Mouse (Mus musculus): ENCODE results near the gene Swsap1. TPM values are rescaled to one million over a fixed set of nuclear protein-coding genes. Genes with fewer than 3 reads are reported as not detected.

The Swsap1 gene
- total RNA-seq, 2 experiments from 2014 or later = 14.4 to 15.2 TPM

DNA sequence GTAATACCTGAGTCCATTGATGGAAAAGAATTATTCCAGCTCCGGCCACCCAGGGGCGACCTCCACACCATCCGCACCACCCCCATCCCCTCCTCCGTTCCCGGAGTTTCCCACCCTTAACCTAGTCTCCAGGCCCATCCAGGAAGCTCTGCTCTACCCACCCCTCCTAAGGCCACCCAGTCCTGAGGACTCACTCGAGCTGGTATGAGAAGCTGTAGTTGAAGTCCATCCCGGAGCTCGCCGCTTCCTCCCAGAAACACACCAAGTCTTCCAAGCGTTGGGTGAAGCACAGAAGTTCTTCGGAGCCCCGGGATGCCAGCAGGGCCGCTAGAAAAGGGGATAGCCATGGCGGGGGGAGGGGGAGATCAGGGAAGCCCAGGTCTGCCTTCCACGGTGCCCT lies 6.5 kb downstream of the Swsap1 start:
- no peak for DNase-seq (ENCODE audit: low spot score in 2 of 2)

DNA sequence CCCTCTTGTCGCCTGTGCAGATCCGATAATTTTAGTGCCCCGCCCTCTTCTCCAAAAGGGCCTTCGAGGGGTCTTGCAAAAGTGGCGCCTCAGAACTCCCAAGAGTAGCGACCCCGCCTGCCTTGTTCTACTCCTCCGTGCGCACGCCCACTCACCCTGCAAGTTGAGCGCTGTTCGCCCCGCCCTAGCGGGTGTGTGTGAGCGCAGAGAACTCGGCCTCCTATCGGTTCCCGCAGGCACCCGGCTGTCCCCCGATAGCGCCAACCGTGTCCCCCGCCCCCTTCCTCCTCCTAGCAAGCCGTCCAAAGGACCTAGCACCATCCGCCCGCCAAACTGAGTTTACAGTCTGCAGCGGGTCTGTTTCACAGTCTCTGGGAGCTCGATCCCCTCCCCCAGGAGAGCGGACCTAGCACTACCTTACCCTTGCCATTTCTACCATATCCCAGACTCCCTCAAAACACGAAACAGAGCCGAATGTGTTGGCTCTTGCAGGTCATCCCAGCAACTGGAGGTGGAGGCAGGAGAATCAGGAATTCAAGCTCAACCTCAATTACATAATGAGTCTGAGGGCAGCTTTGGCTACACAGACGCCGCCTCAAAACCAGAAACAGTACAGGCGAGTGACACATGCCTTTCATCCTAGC lies 7.0 kb downstream of the Swsap1 start:
- DNase-seq (ENCODE audit: low spot score in 2 of 2) = peak in 1 of 2 experiments; percentile 68

GRCm38 (mm10) chr9:21963417-21963816 lies 7.9 kb downstream of the Swsap1 start, which contains the start of gene Epor:
Epor (minus strand) TSS chr9:21963506.
- DNase-seq (ENCODE audit: low spot score in 2 of 2) = no peak

DNA sequence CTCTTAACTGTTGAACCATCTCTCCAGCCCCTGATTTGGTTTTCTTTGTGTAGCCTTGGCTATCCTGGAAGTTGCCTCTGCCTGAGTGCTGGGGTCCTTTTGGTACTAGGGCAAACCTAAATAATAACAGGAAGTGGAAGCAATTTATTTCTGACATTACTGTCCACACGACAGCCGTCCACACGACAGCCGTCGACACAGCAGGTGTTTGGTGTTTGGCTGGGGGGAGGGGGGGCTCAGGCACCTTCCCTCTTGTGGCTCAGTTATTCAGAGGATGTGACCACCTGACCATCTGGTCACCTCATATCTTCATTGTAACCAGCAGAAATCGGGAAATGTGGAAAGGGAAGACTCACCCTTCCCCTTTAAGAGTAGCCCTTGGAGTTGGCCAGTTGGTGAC lies 13.3 kb downstream of the Swsap1 start:
- no peak for DNase-seq (ENCODE audit: low spot score in 2 of 2)

- DNase-seq (ENCODE audit: low spot score in 2 of 2) = no peak
Measured at GRCm38 (mm10) chr9:21969304-21969703, 13.7 kb downstream of the Swsap1 start.

- no peak for DNase-seq (ENCODE audit: low spot score in 2 of 2)
Measured at GRCm38 (mm10) chr9:21976626-21977175, 21.1 kb downstream of the Swsap1 start.

DNA sequence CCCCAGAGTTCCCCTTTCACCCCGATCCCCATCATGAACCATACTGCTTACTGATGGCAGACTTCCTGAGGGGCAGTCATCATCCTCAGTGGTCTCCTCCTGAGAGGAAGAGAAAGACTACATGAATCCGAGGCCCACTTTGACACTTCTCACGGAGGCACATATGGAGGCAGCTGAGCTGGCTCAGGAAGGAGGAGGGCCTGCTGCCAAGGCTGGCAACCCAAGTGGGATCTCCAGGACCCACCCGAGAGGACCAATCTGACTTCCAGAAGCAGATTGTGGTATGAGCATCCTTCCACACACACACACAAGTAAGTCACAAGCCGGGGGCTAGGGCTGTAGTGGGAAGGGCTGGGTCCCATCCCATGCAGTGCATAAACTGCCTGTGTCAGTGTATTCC lies 21.8 kb downstream of the Swsap1 start:
- DNase-seq (ENCODE audit: low spot score in 2 of 2) = no peak

GRCm38 (mm10) chr9:21977972-21978371 lies 22.4 kb downstream of the Swsap1 start:
- DNase-seq (ENCODE audit: low spot score in 2 of 2) = no peak

GRCm38 (mm10) chr9:21978398-21979128 lies 23.0 kb downstream of the Swsap1 start:
- DNase-seq (ENCODE audit: low spot score in 2 of 2) = no peak

DNA sequence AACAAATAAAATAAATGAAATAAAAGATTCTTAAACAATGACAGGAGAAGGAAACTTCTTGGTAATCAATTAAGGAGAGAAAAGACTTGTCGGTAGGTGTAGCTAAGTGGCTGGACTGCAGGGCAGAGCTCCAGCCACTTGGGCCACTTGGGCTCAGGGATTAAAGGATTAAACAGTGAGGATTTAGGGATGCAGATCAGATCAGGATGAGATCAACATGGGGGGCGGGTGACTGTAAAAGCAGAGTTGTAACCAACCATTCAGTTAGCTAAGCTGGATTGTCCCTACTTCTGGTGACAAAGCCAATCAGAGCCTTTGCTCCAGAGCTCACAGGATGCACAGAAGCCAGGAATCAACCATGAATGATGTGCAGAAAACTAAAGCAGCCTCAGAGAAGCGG lies 28.4 kb downstream of the Swsap1 start:
- no peak for DNase-seq (ENCODE audit: low spot score in 2 of 2)

DNA sequence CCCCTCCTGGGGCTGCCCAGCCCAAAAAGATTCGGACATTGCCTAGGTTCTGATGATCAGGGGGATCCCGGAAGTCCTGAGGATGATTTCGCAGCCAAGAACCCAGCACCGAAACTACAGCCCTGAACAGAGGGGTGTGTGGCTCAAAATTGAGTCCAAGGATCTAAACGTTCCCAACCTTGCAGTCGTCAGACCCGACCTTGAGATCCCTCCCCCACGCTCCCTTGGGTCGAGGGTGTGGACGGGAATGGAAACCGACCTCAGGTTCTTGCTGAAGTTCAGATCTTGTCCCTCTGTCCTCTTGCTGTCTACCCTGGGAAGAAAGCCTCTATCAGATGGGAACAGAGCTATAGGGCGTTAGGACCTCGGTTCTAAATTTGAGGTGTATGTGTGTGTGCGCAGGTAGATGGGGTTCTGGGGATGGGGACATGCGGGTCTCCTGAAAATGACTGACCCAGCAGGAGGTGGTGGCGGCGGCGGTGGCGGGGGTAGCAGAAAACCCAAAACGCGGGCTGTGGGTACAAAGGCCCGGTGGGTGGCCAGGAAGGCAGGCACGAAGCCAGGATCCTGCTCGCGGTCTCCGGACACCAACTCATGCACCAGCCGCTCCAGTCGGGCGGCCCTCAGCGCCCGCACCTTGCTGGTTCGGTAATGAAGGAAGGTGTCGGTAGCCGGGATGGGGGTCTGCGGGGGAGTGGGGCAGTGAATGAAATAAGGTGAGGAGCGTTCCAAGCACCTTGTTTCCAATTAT lies 32.2 kb downstream of the Swsap1 start:
- no peak for DNase-seq (ENCODE audit: low spot score in 2 of 2)

- DNase-seq (ENCODE audit: low spot score in 2 of 2) = no peak
Measured at GRCm38 (mm10) chr9:21988421-21989101, 33.0 kb downstream of the Swsap1 start.

DNA sequence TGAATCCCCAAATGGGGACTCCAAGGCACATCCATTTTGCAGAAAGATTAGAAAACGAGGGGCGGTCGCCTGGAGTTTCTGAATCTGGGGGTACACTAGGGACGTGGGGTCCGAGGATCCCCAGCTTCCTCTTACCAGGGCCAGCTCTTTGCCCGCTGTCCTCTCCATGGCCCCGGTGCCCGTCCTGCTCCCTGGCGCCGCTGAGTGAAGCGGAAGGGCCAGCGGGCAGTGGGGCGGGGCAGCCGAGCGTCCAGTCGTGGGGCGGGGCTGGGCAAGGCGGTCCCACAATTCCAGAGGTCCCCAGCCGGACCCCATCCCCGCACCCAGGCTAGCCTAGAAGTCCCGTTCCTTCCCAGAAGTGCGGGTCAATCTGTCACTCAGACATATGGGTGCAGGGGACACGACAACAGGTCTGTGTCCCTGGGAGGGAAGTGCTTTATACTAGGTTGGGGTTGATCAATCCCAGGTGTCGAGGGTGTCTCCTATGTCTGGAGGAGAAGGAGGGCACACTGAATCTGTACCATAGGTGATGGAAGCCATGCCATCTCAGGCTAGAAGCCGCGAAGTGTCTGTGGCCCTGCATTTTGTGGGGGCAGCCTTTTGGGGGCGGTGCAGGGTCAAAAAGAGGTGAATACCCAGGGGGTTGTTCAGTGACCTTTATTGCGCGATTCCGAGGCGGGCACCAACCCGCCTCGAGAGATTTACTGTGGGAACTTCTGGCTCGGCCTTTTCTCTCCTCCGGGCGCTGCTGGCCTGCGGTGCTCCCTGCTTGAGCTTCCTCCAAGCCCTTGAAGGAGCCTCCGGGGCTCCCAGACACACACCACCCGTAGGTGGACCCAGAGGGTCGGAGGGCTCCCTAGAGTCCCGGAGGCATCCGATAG lies 33.9 kb downstream of the Swsap1 start, which contains the start of gene Rgl3:
Gene Rgl3 (minus strand): TSS at position 217 of the 881 bp plus-strand sequence.
- no peak for DNase-seq (ENCODE audit: low spot score in 2 of 2)

DNA sequence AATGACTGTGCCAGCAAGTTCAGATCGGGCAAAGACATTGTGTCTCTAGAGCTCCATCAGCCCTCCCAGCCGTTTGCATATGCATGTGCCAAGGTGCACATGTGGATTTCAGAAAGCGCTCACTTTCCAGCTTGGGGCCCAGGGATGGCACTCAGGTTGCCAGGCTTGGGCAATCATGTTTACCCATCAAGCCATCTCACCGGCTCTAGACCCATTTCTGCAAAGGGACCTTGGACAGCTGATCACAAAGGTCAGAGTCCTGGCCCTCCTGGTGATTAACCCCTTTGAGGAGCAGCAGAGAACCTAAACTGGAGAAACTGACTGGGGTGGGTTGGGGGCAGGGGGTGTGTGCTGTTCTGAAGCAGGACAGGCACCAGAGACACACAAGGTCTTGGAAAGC lies 36.7 kb downstream of the Swsap1 start:
- no peak for DNase-seq (ENCODE audit: low spot score in 2 of 2)

DNA sequence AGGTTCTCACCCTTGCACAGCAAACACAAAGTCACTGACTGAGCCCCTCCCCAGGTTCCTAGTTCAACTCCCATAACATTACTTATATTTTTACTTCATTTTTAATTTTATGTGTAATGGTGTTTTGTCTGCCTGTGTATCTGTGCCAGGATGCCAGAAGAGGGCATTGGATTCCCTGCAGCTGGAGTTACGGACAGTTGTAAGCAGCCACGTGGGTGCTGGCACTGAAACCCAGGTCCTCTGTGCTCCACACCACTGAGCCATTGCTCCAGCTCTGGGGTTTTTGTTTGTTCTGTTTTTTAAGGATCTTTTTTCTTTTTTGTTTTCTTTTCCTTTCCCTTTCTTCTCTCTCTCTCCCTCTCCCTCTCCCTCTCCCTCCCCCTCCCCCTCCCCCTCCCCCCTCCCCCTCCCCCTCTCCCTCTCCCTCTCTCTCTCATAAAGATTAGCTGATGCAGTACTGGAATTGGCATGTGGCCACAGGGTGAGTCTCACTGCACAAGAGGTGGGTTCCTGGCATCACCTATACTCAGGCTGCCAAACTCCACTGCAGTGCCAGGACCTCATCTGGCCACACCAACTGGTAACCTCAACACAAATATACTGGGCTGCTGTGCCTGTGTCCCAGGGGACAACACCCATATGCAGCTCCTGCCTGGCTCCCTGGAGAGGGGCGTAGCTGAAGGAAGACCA lies 40.8 kb downstream of the Swsap1 start:
- no peak for DNase-seq (ENCODE audit: low spot score in 2 of 2)

GRCm38 (mm10) chr9:22000296-22000695 lies 44.7 kb downstream of the Swsap1 start:
- DNase-seq (ENCODE audit: low spot score in 2 of 2) = no peak

DNA sequence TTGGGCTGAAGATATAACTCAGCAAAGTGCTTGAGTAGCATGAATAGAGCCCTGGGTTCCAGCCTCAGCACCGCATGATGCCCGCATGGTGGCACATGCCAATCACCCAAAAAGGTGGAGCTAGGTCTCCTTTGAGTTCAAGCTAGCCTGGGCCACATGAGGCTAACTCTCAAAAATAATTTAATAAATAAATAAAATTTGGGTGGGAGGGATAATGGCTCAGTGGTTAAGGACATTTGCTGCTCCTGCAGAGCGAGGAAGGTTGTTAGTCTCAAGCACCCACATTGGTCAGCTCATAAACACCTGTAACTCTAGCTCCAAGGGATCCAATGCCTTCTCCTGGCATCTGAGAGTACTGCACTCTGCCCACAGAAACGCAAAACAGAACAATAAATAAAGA lies 46.1 kb downstream of the Swsap1 start:
- no peak for DNase-seq (ENCODE audit: low spot score in 2 of 2)

- DNase-seq (ENCODE audit: low spot score in 2 of 2) = peak; percentile 98 to 100
Measured at GRCm38 (mm10) chr9:22002194-22003162, 46.9 kb downstream of the Swsap1 start, which contains the start of the genes Ccdc151 and Prkcsh. Ccdc151 (minus strand) TSS chr9:22002634. Prkcsh (plus strand) TSS chr9:22002806.
